Mouse (Mus musculus) midbrain, embryonic 11.5 days (tissue): ENCODE measurements around the gene Nav2. TPM values are rescaled to one million over a fixed set of nuclear protein-coding genes. Genes with fewer than 3 reads are reported as not detected.

Source experiments
- ATAC-seq: fragments of 200-750 bp; cut with Nextera tagmentation; 2 replicates; pipeline ENCODE4 v1.8.0; 2017; ENCODE audit warnings: moderate TSS enrichment, moderate library complexity; ENCODE audit not compliant: low FRiP score
- DNase-seq: peaks from one replicate; pipeline ENCODE4 v3.0.0; 2015; ENCODE audit warnings: low spot score; ENCODE audit errors: missing footprints
- H3K27ac ChIP-seq: fragments of 300-500 bp; sonication (generic); 2 replicates; pipeline ENCODE4 v1.5.1; 2014; ENCODE audit warnings: low read depth, low read length
- H3K27me3 ChIP-seq: fragments of 300-500 bp; sonication (generic); 2 replicates; pipeline ENCODE4 v1.6.1; 2014; ENCODE audit warnings: mild to moderate bottlenecking, low read length, moderate library complexity, mixed read lengths; ENCODE audit not compliant: control insufficient read depth, insufficient read depth
- H3K36me3 ChIP-seq: fragments of 300-500 bp; sonication (generic); 2 replicates; pipeline ENCODE4 v1.6.1; 2014; ENCODE audit warnings: mild to moderate bottlenecking, low read length, moderate library complexity, mixed read lengths; ENCODE audit not compliant: control insufficient read depth, insufficient read depth
- H3K4me1 ChIP-seq: fragments of 300-500 bp; sonication (generic); 2 replicates; pipeline ENCODE4 v1.6.1; 2014; ENCODE audit warnings: low read length; ENCODE audit not compliant: control insufficient read depth, insufficient read depth
- H3K4me2 ChIP-seq: fragments of 300-500 bp; sonication (generic); 2 replicates; pipeline ENCODE4 v1.6.1; 2014; ENCODE audit warnings: mild to moderate bottlenecking, moderate library complexity
- H3K4me3 ChIP-seq: fragments of 300-500 bp; sonication (generic); 2 replicates; pipeline ENCODE4 v1.5.1; 2014; ENCODE audit warnings: low read depth, low read length
- H3K9ac ChIP-seq: fragments of 300-500 bp; sonication (generic); 2 replicates; pipeline ENCODE4 v1.6.1; 2014; ENCODE audit warnings: low read length
- H3K9me3 ChIP-seq: fragments of 300-500 bp; sonication (generic); 2 replicates; pipeline ENCODE4 v1.6.1; 2016; ENCODE audit warnings: low read length; ENCODE audit not compliant: control insufficient read depth
- WGBS: fragments of 180-500 bp; shearing (Covaris S2); extraction: QIAGEN DNeasy Blood & Tissue Kit; methylation state at CpG from one replicate; pipeline ENCODE4 v1.1.7; 2014; 5-methylcytosine and 5-hydroxymethylcytosine counted together
- polyA plus RNA-seq: library from polyadenylated mRNA; unstranded; fragments of >200 nt; fragmentation: Nextera tagmentation; extraction: Ambion mirVana; gene quantifications from 2 replicates; pipeline ENCODE4 v1.2.1, GENCODE M21; 2014

Nav2 gene
- polyA plus RNA-seq, 1 experiment from 2014 or later, result 15.9 TPM

- under 1% methylated on average over 35 of the region's 35 CpGs for WGBS
- peak overlapping the region; percentile 76 for H3K9ac ChIP-seq
- H3K36me3 ChIP-seq, result no peaks in the 10 kb centered on the region
- H3K9me3 ChIP-seq, result no peaks in the 10 kb centered on the region
- H3K27ac ChIP-seq, result peak overlapping the region; percentile 84
- ATAC-seq, result peak; percentile 31
- H3K4me2 ChIP-seq, result peak overlapping the region; percentile 49
- peaks cover 46% of the 10 kb centered on the region for H3K4me1 ChIP-seq
- peak overlapping the region; percentile 56 for H3K4me3 ChIP-seq
- peaks cover 64% of the 10 kb centered on the region for H3K27me3 ChIP-seq
- DNase-seq, result peak; percentile 98
Measured at GRCm38 (mm10) chr7:49635074-49635621, 726.6 kb downstream of the Nav2 start.

- peaks cover 62% of the 10 kb centered on the region for H3K27me3 ChIP-seq
- DNase-seq (peak; percentile 96), ATAC-seq (no peak)
- peak overlapping the region; percentile 76 for H3K9ac ChIP-seq
- peak overlapping the region; percentile 56 for H3K4me3 ChIP-seq
- peaks cover 51% of the 10 kb centered on the region for H3K4me1 ChIP-seq
- H3K27ac ChIP-seq, result peak overlapping the region; percentile 84
- 0% methylated on average over 22 of the region's 22 CpGs for WGBS
- H3K36me3 ChIP-seq, result no peaks in the 10 kb centered on the region
- H3K4me2 ChIP-seq, result peak overlapping the region; percentile 49
- no peaks in the 10 kb centered on the region for H3K9me3 ChIP-seq
Measured at GRCm38 (mm10) chr7:49635971-49636370, 727.5 kb downstream of the Nav2 start.

GRCm38 (mm10) chr7:49636491-49637115, 728.1 kb downstream of the Nav2 start, which contains the start of gene Dbx1:
Gene Dbx1, minus strand, starts transcription at chr7:49636849.
- WGBS, result under 1% methylated on average over 33 of the region's 33 CpGs
- no peaks in the 10 kb centered on the region for H3K36me3 ChIP-seq
- peak within 1 kb of the TSS; percentile 49 for H3K4me2 ChIP-seq
- H3K27ac ChIP-seq, result peak within 1 kb of the TSS; percentile 84
- H3K9me3 ChIP-seq, result no peaks in the 10 kb centered on the region
- H3K4me1 ChIP-seq, result peaks cover 52% of the 10 kb centered on the region
- ATAC-seq, result peak; percentile 82
- peak; percentile 97 for DNase-seq
- H3K4me3 ChIP-seq, result peak within 1 kb of the TSS; percentile 56
- peaks cover 58% of the 10 kb centered on the region for H3K27me3 ChIP-seq
- peak within 1 kb of the TSS; percentile 76 for H3K9ac ChIP-seq

- no peaks in the 10 kb centered on the region for H3K36me3 ChIP-seq
- peak overlapping the region; percentile 56; the same call in 1 of the 2 replicates for H3K4me3 ChIP-seq
- no peak for ATAC-seq
- no peaks in the 10 kb centered on the region for H3K9me3 ChIP-seq
- H3K27me3 ChIP-seq, result peaks cover 58% of the 10 kb centered on the region
- H3K4me1 ChIP-seq, result peaks cover 58% of the 10 kb centered on the region
- peak; percentile 95 for DNase-seq
- WGBS, result 1% methylated on average over 9 of the region's 9 CpGs
- peak overlapping the region; percentile 49; the same call in 1 of the 2 replicates for H3K4me2 ChIP-seq
- peak overlapping the region; percentile 42; the same call in 1 of the 2 replicates for H3K9ac ChIP-seq
- peak overlapping the region; percentile 74 for H3K27ac ChIP-seq
Measured at GRCm38 (mm10) chr7:49637281-49637680, 728.8 kb downstream of the Nav2 start.

- H3K27ac ChIP-seq, result peak overlapping the region; percentile 1; the same call in 1 of the 2 replicates
Measured at GRCm38 (mm10) chr7:49637851-49638663, 729.5 kb downstream of the Nav2 start.

GRCm38 (mm10) chr7:49638941-49639776, 730.6 kb downstream of the Nav2 start:
- no peaks in the 10 kb centered on the region for H3K9me3 ChIP-seq
- DNase-seq (peak; percentile 96), ATAC-seq (no peak)
- peaks cover 44% of the 10 kb centered on the region for H3K4me1 ChIP-seq
- peaks cover 49% of the 10 kb centered on the region for H3K27me3 ChIP-seq
- peak overlapping the region; percentile 45; the same call in 1 of the 2 replicates for H3K27ac ChIP-seq
- peak overlapping the region; percentile 17; the same call in 1 of the 2 replicates for H3K4me3 ChIP-seq
- peak overlapping the region; percentile 44 for H3K4me2 ChIP-seq
- no peaks in the 10 kb centered on the region for H3K36me3 ChIP-seq
- H3K9ac ChIP-seq, result peak overlapping the region; percentile 39; the same call in 1 of the 2 replicates
- under 1% methylated on average over 35 of the region's 35 CpGs for WGBS

More at GRCm38 (mm10) chr7:49637851-49638663, 729.5 kb downstream of the Nav2 start:
- under 1% methylated on average over 21 of the region's 21 CpGs for WGBS
- Histone ChIP-seq H3K36me3 (no peaks in the 10 kb centered on the region), H3K4me1 (peaks cover 53% of the 10 kb centered on the region), H3K27me3 (peaks cover 52% of the 10 kb centered on the region), H3K9me3 (no peaks in the 10 kb centered on the region), H3K4me2 (peak overlapping the region; percentile 49), H3K9ac (peak overlapping the region; percentile 33; the same call in 1 of the 2 replicates), H3K4me3 (peak overlapping the region; percentile 11; the same call in 1 of the 2 replicates)
- DNase-seq (peak; percentile 96), ATAC-seq (0 out of 2 replicates have a peak, but pooled peaks have one; percentile 25)

- 5% methylated on average over 18 of the region's 18 CpGs for WGBS
- Histone ChIP-seq H3K27ac (peak overlapping the region; percentile 55; the same call in 1 of the 2 replicates), H3K27me3 (peaks cover 48% of the 10 kb centered on the region), H3K4me2 (peak overlapping the region; percentile 44; the same call in 1 of the 2 replicates), H3K9ac (no peak overlapping the region), H3K9me3 (no peaks in the 10 kb centered on the region), H3K4me1 (peaks cover 39% of the 10 kb centered on the region), H3K36me3 (no peaks in the 10 kb centered on the region), H3K4me3 (peak overlapping the region; percentile 4; the same call in 1 of the 2 replicates)
- ATAC-seq (peak; percentile 33; the same call in 1 of the 2 replicates), DNase-seq (peak; percentile 95)
Measured at GRCm38 (mm10) chr7:49639864-49640708, 731.6 kb downstream of the Nav2 start.
